Mouse (Mus musculus) CH12.LX (cell line): ENCODE measurements around the gene Clptm1l. TPM values are rescaled to one million over a fixed set of nuclear protein-coding genes. Genes with fewer than 3 reads are reported as not detected.

ENCODE experiments used
- DNase-seq: peaks from one replicate; pipeline ENCODE4 v3.0.0-alpha.2; 2013; ENCODE audit errors: extremely low read depth
- H3K27ac ChIP-seq: 2 replicates; pipeline ENCODE4 v1.5.1; 2012; ENCODE audit warnings: low read depth, mild to moderate bottlenecking, control low read depth, moderate library complexity; ENCODE audit not compliant: insufficient read depth
- H3K27me3 ChIP-seq: replicated peaks from 2 replicates; pipeline ENCODE3; 2012; ENCODE audit warnings: inconsistent platforms
- H3K36me3 ChIP-seq, 2 experiments: replicated peaks in 1 of 2; 2 replicates each; pipeline versions ENCODE3 to v1.6.1; 2012; ENCODE audit warnings: inconsistent platforms in 1 of 2, low read length in 1 of 2, mild to moderate bottlenecking in 1 of 2, mixed read lengths in 1 of 2, moderate library complexity in 1 of 2; ENCODE audit not compliant: control insufficient read depth in 1 of 2, insufficient read depth in 1 of 2
- H3K4me1 ChIP-seq, 2 experiments: 2 replicates each; pipeline ENCODE4 v1.6.1; 2012; ENCODE audit warnings: inconsistent platforms in 1 of 2, moderate library complexity in 1 of 2; ENCODE audit not compliant: insufficient read depth in 2 of 2, control insufficient read depth in 1 of 2
- H3K4me2 ChIP-seq: 2 replicates; pipeline ENCODE4 v1.6.1; 2012; ENCODE audit warnings: low read depth, mild to moderate bottlenecking, control low read depth; ENCODE audit not compliant: poor library complexity, insufficient read depth, severe bottlenecking
- H3K4me3 ChIP-seq, 3 experiments: fragments of 150-350 bp in 1 of 3; sonication (generic) in 1 of 3; replicated peaks in 1 of 3; 2 replicates each; pipeline versions ENCODE3 to v1.5.1; 2011 to 2012; ENCODE audit warnings: low read depth in 2 of 3, low read length in 2 of 3, mild to moderate bottlenecking in 2 of 3, moderate library complexity in 2 of 3, control low read depth in 1 of 3, improper control_type of control experiment in 1 of 3, inconsistent platforms in 1 of 3, mixed read lengths in 1 of 3; ENCODE audit not compliant: poor library complexity in 1 of 3
- H3K79me2 ChIP-seq: replicated peaks from 2 replicates; pipeline ENCODE4 v1.6.1; 2012; ENCODE audit warnings: mild to moderate bottlenecking, moderate library complexity; ENCODE audit not compliant: control insufficient read depth, poor library complexity, insufficient read depth, severe bottlenecking; ENCODE audit errors: extremely low read depth
- H3K9ac ChIP-seq: 2 replicates; pipeline ENCODE4 v1.6.1; 2012; ENCODE audit warnings: low read depth, mild to moderate bottlenecking, control low read depth, moderate library complexity; ENCODE audit not compliant: insufficient read depth
- H3K9me3 ChIP-seq: replicated peaks from 2 replicates; pipeline ENCODE3; 2012; ENCODE audit warnings: low read length, inconsistent platforms, mixed read lengths
- BHLHE40 ChIP-seq: IDR thresholded peaks from 2 replicates; pipeline ENCODE4 v1.6.1; 2011; ENCODE audit warnings: mild to moderate bottlenecking, low read depth, low read length, improper control_type of control experiment
- CHD1 ChIP-seq: IDR thresholded peaks from 2 replicates; pipeline ENCODE4 v1.6.1; 2012; ENCODE audit warnings: low read depth, low read length, improper control_type of control experiment, inconsistent platforms
- CTCF ChIP-seq, 2 experiments: IDR thresholded peaks in 1 of 2; conservative IDR thresholded peaks in 1 of 2; 2 replicates each; pipeline ENCODE4 v1.5.1; 2011 to 2012; ENCODE audit warnings: low read depth in 2 of 2, low read length in 2 of 2, improper control_type of control experiment in 1 of 2, inconsistent platforms in 1 of 2, mild to moderate bottlenecking in 1 of 2, moderate library complexity in 1 of 2
- E2F4 ChIP-seq: IDR thresholded peaks from 2 replicates; pipeline ENCODE4 v1.6.1; 2011; ENCODE audit warnings: low read depth, low read length, improper control_type of control experiment; ENCODE audit not compliant: insufficient replicate concordance
- ELF1 ChIP-seq: IDR thresholded peaks from 2 replicates; pipeline ENCODE4 v1.6.1; 2014; ENCODE audit warnings: low read depth, mild to moderate bottlenecking, inconsistent platforms, low read length, improper control_type of control experiment
- EP300 ChIP-seq: IDR thresholded peaks from 2 replicates; pipeline ENCODE4 v1.6.1; 2011; ENCODE audit warnings: low read length, improper control_type of control experiment
- ETS1 ChIP-seq: conservative IDR thresholded peaks from 2 replicates; pipeline ENCODE4 v1.6.1; 2012; ENCODE audit warnings: low read depth, mild to moderate bottlenecking, inconsistent platforms, low read length, improper control_type of control experiment, moderate library complexity
- GABPA ChIP-seq: IDR thresholded peaks from 2 replicates; pipeline ENCODE4 v1.6.1; 2012; ENCODE audit warnings: low read depth, low read length, improper control_type of control experiment, inconsistent platforms; ENCODE audit not compliant: insufficient replicate concordance
- HCFC1 ChIP-seq: IDR thresholded peaks from 2 replicates; pipeline ENCODE4 v1.6.1; 2012; ENCODE audit warnings: low read depth, mild to moderate bottlenecking, inconsistent platforms, low read length, improper control_type of control experiment
- JUND ChIP-seq: conservative IDR thresholded peaks from 2 replicates; pipeline ENCODE4 v1.6.1; 2011; ENCODE audit warnings: low read depth, low read length, improper control_type of control experiment
- KAT2A ChIP-seq: IDR thresholded peaks from 2 replicates; pipeline ENCODE4 v1.6.1; 2012; ENCODE audit warnings: low read length, improper control_type of control experiment, inconsistent platforms; ENCODE audit not compliant: insufficient replicate concordance
- MAX ChIP-seq: IDR thresholded peaks from 2 replicates; pipeline ENCODE4 v1.6.1; 2011; ENCODE audit warnings: low read length, improper control_type of control experiment
- MXI1 ChIP-seq: IDR thresholded peaks from 2 replicates; pipeline ENCODE4 v1.6.1; 2011; ENCODE audit warnings: mild to moderate bottlenecking, low read depth, low read length, improper control_type of control experiment
- MYC ChIP-seq: IDR thresholded peaks from 2 replicates; pipeline ENCODE4 v1.6.1; 2011; ENCODE audit warnings: low read depth, mild to moderate bottlenecking, improper control_type of control experiment, low read length
- NRF1 ChIP-seq: IDR thresholded peaks from 2 replicates; pipeline ENCODE4 v1.6.1; 2014; ENCODE audit warnings: low read depth, mild to moderate bottlenecking, inconsistent platforms, low read length, improper control_type of control experiment, moderate library complexity
- POLR2A ChIP-seq: IDR thresholded peaks from 2 replicates; pipeline ENCODE4 v1.6.1; 2011; ENCODE audit warnings: low read depth, mild to moderate bottlenecking, improper control_type of control experiment, low read length
- RCOR1 ChIP-seq: conservative IDR thresholded peaks from 2 replicates; pipeline ENCODE4 v1.6.1; 2012; ENCODE audit warnings: low read depth, mild to moderate bottlenecking, inconsistent platforms, low read length, improper control_type of control experiment
- SIN3A ChIP-seq: IDR thresholded peaks from 2 replicates; pipeline ENCODE4 v1.6.1; 2012; ENCODE audit warnings: low read length, improper control_type of control experiment, inconsistent platforms
- SMC3 ChIP-seq: IDR thresholded peaks from 2 replicates; pipeline ENCODE4 v1.6.1; 2011; ENCODE audit warnings: low read depth, low read length, improper control_type of control experiment
- TCF12 ChIP-seq: IDR thresholded peaks from 2 replicates; pipeline ENCODE4 v1.6.1; 2014; ENCODE audit warnings: low read depth, mild to moderate bottlenecking, inconsistent platforms, low read length, improper control_type of control experiment
- UBTF ChIP-seq: IDR thresholded peaks from 2 replicates; pipeline ENCODE4 v1.6.1; 2012; ENCODE audit warnings: low read depth, mild to moderate bottlenecking, inconsistent platforms, low read length, improper control_type of control experiment, moderate library complexity
- USF1 ChIP-seq: IDR thresholded peaks from 2 replicates; pipeline ENCODE4 v1.6.1; 2014; ENCODE audit warnings: low read depth, mild to moderate bottlenecking, inconsistent platforms, low read length, improper control_type of control experiment
- USF2 ChIP-seq: conservative IDR thresholded peaks from 2 replicates; pipeline ENCODE4 v1.6.1; 2011; ENCODE audit warnings: low read depth, low read length, improper control_type of control experiment
- dilution Hi-C: fragments of 300-500 bp; cut with MboI; formaldehyde crosslinking; loops from 2 replicates; pipeline ENCODE4 v1.14.3; 2020; ENCODE audit warnings: low sequenced_read_pairs; ENCODE audit not compliant: extremely low pct_unique_long_range_greater_than_20kb, extremely low pct_ligation_motif_present
- in situ Hi-C: fragments of 300-500 bp; cut with MboI; formaldehyde crosslinking; loops from 3 replicates; pipeline ENCODE4 v1.14.3; 2019; ENCODE audit warnings: low sequenced_read_pairs, low pct_ligation_motif_present, low pct_unique_long_range_greater_than_20kb, mixed read lengths
- polyA plus RNA-seq: library from polyadenylated mRNA; unstranded; fragments of >175 nt; gene quantifications from 2 replicates; pipeline ENCODE4 v1.2.1, GENCODE M21; 2012; ENCODE audit warnings: low read depth; ENCODE audit not compliant: insufficient read length
- total RNA-seq, 2 experiments: library from RNA; depleted of rRNA; stranded (reverse); fragments of 300-350 nt in 1 of 2; fragments of >200 nt in 1 of 2; gene quantifications; 2 replicates each; pipeline ENCODE4 v1.2.3; 2012 to 2014

Gene Clptm1l
- total and polyA plus RNA-seq, 3 experiments: 112 to 219 (median 143) TPM

GRCm38 (mm10) chr13:73628586-73629113 lies 24.8 kb downstream of the Clptm1l start:
- Histone ChIP-seq H3K36me3 (peaks cover 5 to 37% of the 10 kb centered on the region in 2 experiments), H3K27ac (no peak overlapping the region), H3K9me3 (no peaks in the 10 kb centered on the region), H3K4me2 (no peak overlapping the region; the same call in 1 of the 2 replicates), H3K79me2 (no peaks in the 10 kb centered on the region), H3K4me1 (peaks cover 15 to 42% of the 10 kb centered on the region in 2 experiments), H3K9ac (no peak overlapping the region), H3K4me3 (no peak overlapping the region), H3K27me3 (no peaks in the 10 kb centered on the region)
- dilution Hi-C loops: no loop called here
- DNase-seq: no peak
- TF ChIP-seq EP300: no peak
- TF ChIP-seq KAT2A: no peak
- no peak for TF ChIP-seq NRF1
- no peak for TF ChIP-seq UBTF
- in situ Hi-C loops: loop anchor here (10.0 kb wide), 1 partner anchor 114 kb away; no protein-coding TSS in a partner anchor

GRCm38 (mm10) chr13:73631837-73632236 lies 28.0 kb downstream of the Clptm1l start:
- H3K36me3 ChIP-seq: peaks cover 21 to 65% of the 10 kb centered on the region in 2 experiments
- H3K27ac ChIP-seq: no peak overlapping the region
- H3K4me2 ChIP-seq: no peak overlapping the region
- no peak overlapping the region for H3K4me3 ChIP-seq
- TF ChIP-seq SMC3 (no peak), CTCF (conservative IDR thresholded peaks at IDR 0.05 in 1 of 2, IDR thresholded peaks at IDR 0.05 in 1 of 2; ENCODE audit: low read depth in 2 of 2, low read length in 2 of 2) (peak in 1 of 2 experiments; percentile 53; a peak in 2 of 4 replicates)
- in situ Hi-C loops (no loop called here), dilution Hi-C loops (no loop called here)
- no peak overlapping the region for H3K9ac ChIP-seq
- peaks cover 12 to 34% of the 10 kb centered on the region in 2 experiments for H3K4me1 ChIP-seq
- H3K27me3 ChIP-seq: no peaks in the 10 kb centered on the region
- H3K79me2 ChIP-seq: no peaks in the 10 kb centered on the region
- no peak for DNase-seq
- no peaks in the 10 kb centered on the region for H3K9me3 ChIP-seq

- dilution Hi-C loops (no loop called here), in situ Hi-C loops (no loop called here)
- no peak for DNase-seq
- Histone ChIP-seq H3K36me3 (peaks cover 29 to 83% of the 10 kb centered on the region in 2 experiments), H3K27ac (no peak overlapping the region), H3K79me2 (no peaks in the 10 kb centered on the region), H3K9ac (no peak overlapping the region), H3K4me2 (no peak overlapping the region), H3K9me3 (no peaks in the 10 kb centered on the region), H3K27me3 (no peaks in the 10 kb centered on the region), H3K4me1 (no peaks in the 10 kb centered on the region), H3K4me3 (no peak overlapping the region)
- TF ChIP-seq POLR2A (no peak), CHD1 (no peak), USF1 (no peak), USF2 (no peak), MAX (no peak), HCFC1 (no peak), BHLHE40 (no peak), MYC (no peak), TCF12 (no peak), GABPA (no peak), CTCF (conservative IDR thresholded peaks at IDR 0.05 in 1 of 2, IDR thresholded peaks at IDR 0.05 in 1 of 2; ENCODE audit: low read depth in 2 of 2, low read length in 2 of 2) (no peak), ETS1 (no peak), KAT2A (no peak), JUND (no peak), ELF1 (no peak), SIN3A (no peak), NRF1 (no peak), RCOR1 (no peak), MXI1 (no peak), E2F4 (no peak)
Observed at GRCm38 (mm10) chr13:73637826-73638225, 34.0 kb downstream of the Clptm1l start.
